Mouse (Mus musculus) stomach, embryonic 15.5 days (tissue): ENCODE measurements around the gene Rab14. TPM values are rescaled to one million over a fixed set of nuclear protein-coding genes. Genes with fewer than 3 reads are reported as not detected.

Source experiments
- ATAC-seq: fragments of 200-750 bp; cut with Nextera tagmentation; 2 replicates; pipeline ENCODE4 v1.8.0; 2017; ENCODE audit warnings: low read depth, moderate number of reproducible peaks, moderate TSS enrichment; ENCODE audit not compliant: insufficient read depth, low FRiP score
- H3K27ac ChIP-seq: fragments of 300-500 bp; sonication (generic); 2 replicates; pipeline ENCODE4 v1.5.1; 2015; ENCODE audit warnings: mild to moderate bottlenecking, inconsistent platforms
- H3K27me3 ChIP-seq: fragments of 300-500 bp; sonication (generic); replicated peaks from 2 replicates; pipeline ENCODE4 v1.6.1; 2015; ENCODE audit warnings: inconsistent platforms
- H3K36me3 ChIP-seq: fragments of 300-500 bp; sonication (generic); 2 replicates; pipeline ENCODE4 v1.6.1; 2015; ENCODE audit warnings: inconsistent platforms
- H3K4me1 ChIP-seq: fragments of 300-500 bp; sonication (generic); 2 replicates; pipeline ENCODE4 v1.6.1; 2015; ENCODE audit warnings: inconsistent platforms
- H3K4me2 ChIP-seq: fragments of 300-500 bp; sonication (generic); 2 replicates; pipeline ENCODE4 v1.6.1; 2015; ENCODE audit warnings: mild to moderate bottlenecking, inconsistent platforms
- H3K4me3 ChIP-seq: fragments of 300-500 bp; sonication (generic); replicated peaks from 2 replicates; pipeline ENCODE4 v1.5.1; 2015; ENCODE audit warnings: inconsistent platforms
- H3K9ac ChIP-seq: fragments of 300-500 bp; sonication (generic); 2 replicates; pipeline ENCODE4 v1.6.1; 2015; ENCODE audit warnings: inconsistent platforms
- H3K9me3 ChIP-seq: fragments of 300-500 bp; sonication (generic); 2 replicates; pipeline ENCODE4 v1.6.1; 2016; ENCODE audit warnings: inconsistent platforms
- whole genome bisulfite sequencing: fragments of 180-500 bp; shearing (Covaris S2); methylation state at CpG from one replicate; pipeline ENCODE4 v1.1.7; 2015; 5-methylcytosine and 5-hydroxymethylcytosine counted together
- polyA plus RNA-seq: library from polyadenylated mRNA; unstranded; fragments of >200 nt; fragmentation: Nextera tagmentation; extraction: Ambion mirVana; gene quantifications from 2 replicates; pipeline ENCODE4 v1.2.1, GENCODE M21; 2015

Rab14 gene
- polyA plus RNA-seq, 1 experiment from 2014 or later, result 304 TPM

DNA sequence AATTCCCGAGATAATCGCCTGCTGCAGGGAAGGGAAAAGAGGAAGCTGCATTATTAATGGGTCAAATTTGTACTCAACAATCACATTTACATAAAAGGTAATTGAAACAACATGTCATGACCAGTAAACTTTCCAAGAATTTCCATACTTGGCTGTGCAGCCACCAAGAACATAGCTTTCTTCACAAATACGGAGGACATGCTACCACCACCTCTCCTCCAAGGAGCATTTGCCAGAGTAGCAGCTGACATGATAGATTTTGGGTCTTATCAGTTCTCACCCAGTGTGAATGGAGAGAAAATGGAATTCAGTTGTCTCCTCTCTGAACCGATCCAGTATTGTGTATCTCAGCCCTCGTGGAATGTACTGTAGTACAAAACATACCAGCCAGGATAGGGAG lies 1.4 kb downstream of the Rab14 start:
- H3K9me3 ChIP-seq, result no peaks in the 10 kb centered on the region
- 3% methylated on average over 5 of the region's 5 CpGs for WGBS
- H3K9ac ChIP-seq, result peak overlapping the region; percentile 96; the same call in 1 of the 2 replicates
- H3K27ac ChIP-seq, result peak overlapping the region; percentile 98; the same call in 1 of the 2 replicates
- no peaks in the 10 kb centered on the region for H3K27me3 ChIP-seq
- H3K4me1 ChIP-seq, result peaks cover 6% of the 10 kb centered on the region; the same call in 1 of the 2 replicates
- H3K4me3 ChIP-seq, result peak overlapping the region; percentile 96
- no peaks in the 10 kb centered on the region for H3K36me3 ChIP-seq
- H3K4me2 ChIP-seq, result peak overlapping the region; percentile 81
- ATAC-seq, result no peak

GRCm38 (mm10) chr2:35195626-35196544 lies 5.0 kb downstream of the Rab14 start:
- Histone ChIP-seq H3K4me2 (no peak overlapping the region), H3K27ac (0 out of 2 replicates have a peak overlapping the region, but pooled peaks have one; percentile 16), H3K9me3 (no peaks in the 10 kb centered on the region), H3K9ac (no peak overlapping the region), H3K4me1 (peaks cover 6% of the 10 kb centered on the region; the same call in 1 of the 2 replicates), H3K4me3 (no peak overlapping the region), H3K36me3 (no peaks in the 10 kb centered on the region), H3K27me3 (no peaks in the 10 kb centered on the region)
- ATAC-seq, result no peak
- 62% methylated on average over 6 of the region's 6 CpGs for WGBS

- WGBS, result 72% methylated on average over 1 of the region's 1 CpGs
- peaks cover 4% of the 10 kb centered on the region; the same call in 1 of the 2 replicates for H3K36me3 ChIP-seq
- H3K4me2 ChIP-seq, result no peak overlapping the region
- H3K27ac ChIP-seq, result no peak overlapping the region
- no peaks in the 10 kb centered on the region for H3K9me3 ChIP-seq
- no peaks in the 10 kb centered on the region for H3K27me3 ChIP-seq
- H3K4me3 ChIP-seq, result no peak overlapping the region
- ATAC-seq, result no peak
- H3K9ac ChIP-seq, result no peak overlapping the region
- H3K4me1 ChIP-seq, result no peaks in the 10 kb centered on the region; the same call in 1 of the 2 replicates
Observed at GRCm38 (mm10) chr2:35193976-35194375, 6.9 kb downstream of the Rab14 start.

- no peaks in the 10 kb centered on the region for H3K9me3 ChIP-seq
- no peak overlapping the region for H3K4me3 ChIP-seq
- H3K4me1 ChIP-seq, result no peaks in the 10 kb centered on the region
- H3K36me3 ChIP-seq, result peaks cover 7% of the 10 kb centered on the region; the same call in 1 of the 2 replicates
- no peak overlapping the region for H3K4me2 ChIP-seq
- WGBS, result 83% methylated on average over 5 of the region's 5 CpGs
- no peak overlapping the region for H3K27ac ChIP-seq
- H3K27me3 ChIP-seq, result no peaks in the 10 kb centered on the region
- no peak overlapping the region for H3K9ac ChIP-seq
- no peak for ATAC-seq
Observed at GRCm38 (mm10) chr2:35188929-35189328, 12.0 kb downstream of the Rab14 start.

- Histone ChIP-seq H3K36me3 (peaks cover 20% of the 10 kb centered on the region; the same call in 1 of the 2 replicates), H3K27ac (no peak overlapping the region), H3K4me3 (no peak overlapping the region), H3K27me3 (no peaks in the 10 kb centered on the region), H3K4me1 (no peaks in the 10 kb centered on the region), H3K9me3 (no peaks in the 10 kb centered on the region), H3K9ac (no peak overlapping the region), H3K4me2 (no peak overlapping the region)
- ATAC-seq, result no peak
- WGBS, result 84% methylated on average over 6 of the region's 6 CpGs
Observed at GRCm38 (mm10) chr2:35183115-35183673, 17.7 kb downstream of the Rab14 start.

DNA sequence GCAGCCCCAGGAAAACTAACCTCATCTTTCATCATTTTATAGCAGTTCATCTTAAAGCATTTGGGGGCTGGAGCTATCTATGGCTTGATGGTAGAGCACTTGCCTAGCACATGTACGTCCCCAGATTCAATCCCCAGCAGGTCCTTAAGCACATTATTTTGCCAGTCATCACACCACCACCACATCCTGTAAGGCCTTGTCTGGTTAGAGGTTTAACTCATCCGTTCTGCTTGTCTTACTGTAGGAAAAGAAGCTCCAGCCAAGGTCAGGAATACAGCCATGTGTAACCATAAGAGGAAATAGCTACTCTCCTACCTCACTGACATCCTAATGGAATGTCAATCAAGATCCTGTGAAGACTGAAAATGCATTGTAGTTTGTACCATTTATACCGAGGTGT lies 22.8 kb downstream of the Rab14 start:
- Histone ChIP-seq H3K9me3 (no peaks in the 10 kb centered on the region), H3K27ac (no peak overlapping the region), H3K4me2 (no peak overlapping the region), H3K4me3 (no peak overlapping the region), H3K4me1 (no peaks in the 10 kb centered on the region), H3K27me3 (no peaks in the 10 kb centered on the region), H3K9ac (no peak overlapping the region), H3K36me3 (peaks cover 33% of the 10 kb centered on the region)
- ATAC-seq, result no peak
- WGBS, result 76% methylated on average over 3 of the region's 3 CpGs

- Histone ChIP-seq H3K4me1 (no peaks in the 10 kb centered on the region), H3K4me2 (no peak overlapping the region), H3K27ac (no peak overlapping the region), H3K4me3 (no peak overlapping the region), H3K9me3 (no peaks in the 10 kb centered on the region), H3K36me3 (peaks cover 42% of the 10 kb centered on the region), H3K27me3 (no peaks in the 10 kb centered on the region), H3K9ac (no peak overlapping the region)
- WGBS, result 91% methylated on average over 12 of the region's 12 CpGs
- ATAC-seq, result no peak
Observed at GRCm38 (mm10) chr2:35175281-35176065, 25.4 kb downstream of the Rab14 start.

DNA sequence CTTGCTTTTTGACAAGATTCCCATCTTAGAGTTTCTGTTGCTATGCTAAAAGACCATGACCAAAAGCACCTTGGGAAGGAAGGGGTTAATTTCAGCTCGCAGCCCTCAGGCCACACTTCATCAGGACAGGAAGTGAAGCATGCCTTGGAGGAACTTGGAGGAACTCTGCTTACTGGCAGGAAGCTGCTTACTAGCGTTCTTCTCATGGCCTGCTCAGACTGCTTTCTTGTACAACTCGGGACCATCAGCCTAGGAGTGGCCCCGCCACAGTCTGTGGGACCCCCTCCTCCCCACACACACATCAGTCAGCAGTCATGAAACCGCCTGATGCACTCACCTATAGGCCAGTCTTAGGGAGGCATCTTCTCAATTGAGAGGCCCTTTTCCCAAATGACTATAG lies 26.8 kb downstream of the Rab14 start:
- Histone ChIP-seq H3K27ac (no peak overlapping the region), H3K4me3 (no peak overlapping the region), H3K4me1 (no peaks in the 10 kb centered on the region), H3K9ac (no peak overlapping the region), H3K9me3 (no peaks in the 10 kb centered on the region), H3K36me3 (peaks cover 40% of the 10 kb centered on the region), H3K4me2 (no peak overlapping the region), H3K27me3 (no peaks in the 10 kb centered on the region)
- ATAC-seq, result 0 out of 2 replicates have a peak, but pooled peaks have one; percentile 23
- 32% methylated on average over 5 of the region's 5 CpGs for WGBS

DNA sequence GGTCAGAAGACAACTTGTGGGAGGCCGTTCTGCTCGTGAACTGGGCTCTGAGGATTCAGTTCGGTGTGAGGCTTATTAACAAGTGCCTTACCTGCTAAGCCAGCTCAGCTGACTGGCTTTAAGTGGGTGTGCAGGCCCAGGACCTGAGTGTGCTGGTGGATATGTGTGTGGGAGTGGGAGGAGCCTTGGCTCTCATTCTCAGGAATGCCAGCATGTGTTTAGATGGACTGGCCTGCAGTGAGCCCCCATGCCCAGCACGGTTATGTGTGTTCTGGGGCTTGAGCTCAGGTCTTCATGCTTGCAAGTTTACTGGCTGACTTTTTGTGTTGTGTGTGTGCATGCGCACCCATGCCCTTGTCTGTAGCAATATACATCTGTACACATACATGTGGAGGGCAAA lies 27.3 kb downstream of the Rab14 start:
- no peaks in the 10 kb centered on the region for H3K4me1 ChIP-seq
- H3K36me3 ChIP-seq, result peaks cover 40% of the 10 kb centered on the region
- H3K9ac ChIP-seq, result no peak overlapping the region
- no peak overlapping the region for H3K27ac ChIP-seq
- H3K9me3 ChIP-seq, result no peaks in the 10 kb centered on the region
- ATAC-seq, result no peak
- no peak overlapping the region for H3K4me3 ChIP-seq
- H3K4me2 ChIP-seq, result no peak overlapping the region
- H3K27me3 ChIP-seq, result no peaks in the 10 kb centered on the region
- 85% methylated on average over 5 of the region's 5 CpGs for WGBS

- ATAC-seq, result peak; percentile 66
- Histone ChIP-seq H3K9me3 (no peaks in the 10 kb centered on the region), H3K4me3 (no peak overlapping the region), H3K36me3 (peaks cover 42% of the 10 kb centered on the region), H3K4me2 (no peak overlapping the region), H3K4me1 (no peaks in the 10 kb centered on the region), H3K27me3 (no peaks in the 10 kb centered on the region), H3K9ac (no peak overlapping the region), H3K27ac (no peak overlapping the region)
- WGBS, result 79% methylated on average over 4 of the region's 4 CpGs
Observed at GRCm38 (mm10) chr2:35172246-35172645, 28.7 kb downstream of the Rab14 start.

DNA sequence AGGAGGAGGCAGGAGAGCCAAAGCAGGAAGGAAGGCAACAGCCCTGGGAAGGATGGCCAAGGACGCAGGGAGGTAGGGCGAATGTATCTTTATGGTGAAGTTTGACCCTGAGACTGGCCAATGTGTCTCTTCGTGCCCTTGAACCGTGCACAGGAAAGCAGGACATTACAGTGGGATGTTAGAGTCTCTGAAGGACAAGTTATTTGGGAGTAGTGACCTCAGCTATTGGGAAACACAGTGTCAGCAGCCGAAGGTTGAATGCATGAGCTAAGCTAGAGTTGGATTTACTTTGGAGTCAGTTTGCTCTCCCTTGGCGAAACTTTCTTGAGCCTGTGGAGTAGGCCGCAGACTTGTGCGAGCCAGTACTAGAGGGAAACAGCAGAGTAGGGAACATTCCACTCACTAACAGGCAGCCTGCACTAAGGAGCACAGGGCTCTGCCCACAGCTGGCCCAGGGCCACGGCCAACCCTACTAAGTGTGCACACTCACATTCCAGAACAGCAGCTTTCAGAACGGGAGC lies 29.5 kb downstream of the Rab14 start:
- Histone ChIP-seq H3K4me3 (no peak overlapping the region), H3K4me2 (no peak overlapping the region), H3K36me3 (peaks cover 43% of the 10 kb centered on the region), H3K9ac (no peak overlapping the region), H3K9me3 (no peaks in the 10 kb centered on the region), H3K4me1 (no peaks in the 10 kb centered on the region), H3K27me3 (no peaks in the 10 kb centered on the region), H3K27ac (no peak overlapping the region; the same call in 1 of the 2 replicates)
- peak; percentile 50; the same call in 1 of the 2 replicates for ATAC-seq
- WGBS, result 80% methylated on average over 10 of the region's 10 CpGs
